Mouse (Mus musculus): ENCODE data around the gene Med16.

DNA sequence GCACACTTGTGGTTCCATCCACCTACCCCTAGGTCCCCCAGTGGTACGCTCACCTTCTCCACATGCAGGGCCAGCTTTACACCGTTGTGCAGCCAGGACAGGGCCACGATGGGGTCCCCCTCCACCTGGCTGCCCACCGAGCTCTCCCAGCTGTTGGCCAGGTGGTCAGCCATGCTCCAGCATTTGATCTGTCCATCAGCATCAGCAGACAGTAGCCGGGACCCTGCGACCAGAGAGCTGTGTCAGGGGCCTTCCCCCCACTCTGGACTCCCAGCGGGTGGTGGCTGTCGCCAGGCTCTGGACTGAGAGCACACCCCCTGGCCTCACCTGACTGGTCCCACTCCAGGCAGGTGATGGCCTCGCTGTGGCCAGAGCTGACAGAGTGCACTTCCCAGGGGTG lies 2.0 kb downstream of the Med16 start:
- no peak for TF ChIP-seq CTCF (IDR thresholded peaks at IDR 0.05; ENCODE audit: borderline replicate concordance, control insufficient read depth, extremely low read depth, insufficient read depth, low read length, poor library complexity)
- no peak for TF ChIP-seq POLR2A (IDR thresholded peaks at IDR 0.05; ENCODE audit: control insufficient read depth, extremely low read depth, insufficient read depth, low read length, poor library complexity)

Data from thymus, adult 2 months (tissue).